Mouse (Mus musculus): ENCODE data around the gene Pmf1. TPM values are rescaled to one million over a fixed set of nuclear protein-coding genes. Genes with fewer than 3 reads are reported as not detected.
A peak's percentile ranks its signal among the peaks of the same experiment; 100 is the strongest.

The Pmf1 gene
- polyA plus RNA-seq, 1 experiment, result 138 TPM

- Histone ChIP-seq H3K4me3 (ENCODE audit: control insufficient read depth, insufficient read depth, low read length) (no peak overlapping the region), H3K27ac (ENCODE audit: control insufficient read depth, insufficient read depth, low read length) (no peak overlapping the region), H3K27me3 (ENCODE audit: control insufficient read depth, insufficient read depth, low read length) (no peaks in the 10 kb centered on the region), H3K36me3 (ENCODE audit: control insufficient read depth, insufficient read depth, low read length) (no peaks in the 10 kb centered on the region), H3K4me1 (replicated peaks; ENCODE audit: control insufficient read depth, insufficient read depth, low read length) (peaks cover 19% of the 10 kb centered on the region)
- TF ChIP-seq CTCF (IDR thresholded peaks at IDR 0.05; ENCODE audit: borderline replicate concordance, control insufficient read depth, extremely low read depth, insufficient read depth, low read length, poor library complexity) (no peak), POLR2A (IDR thresholded peaks at IDR 0.05; ENCODE audit: control insufficient read depth, extremely low read depth, insufficient read depth, low read length, poor library complexity) (no peak)
- 2% methylated on average over 2 of the region's 2 CpGs for WGBS
- DNase-seq, result peak; percentile 66
Observed at GRCm38 (mm10) chr3:88407090-88407489, 3.0 kb downstream of the Pmf1 start.

DNA sequence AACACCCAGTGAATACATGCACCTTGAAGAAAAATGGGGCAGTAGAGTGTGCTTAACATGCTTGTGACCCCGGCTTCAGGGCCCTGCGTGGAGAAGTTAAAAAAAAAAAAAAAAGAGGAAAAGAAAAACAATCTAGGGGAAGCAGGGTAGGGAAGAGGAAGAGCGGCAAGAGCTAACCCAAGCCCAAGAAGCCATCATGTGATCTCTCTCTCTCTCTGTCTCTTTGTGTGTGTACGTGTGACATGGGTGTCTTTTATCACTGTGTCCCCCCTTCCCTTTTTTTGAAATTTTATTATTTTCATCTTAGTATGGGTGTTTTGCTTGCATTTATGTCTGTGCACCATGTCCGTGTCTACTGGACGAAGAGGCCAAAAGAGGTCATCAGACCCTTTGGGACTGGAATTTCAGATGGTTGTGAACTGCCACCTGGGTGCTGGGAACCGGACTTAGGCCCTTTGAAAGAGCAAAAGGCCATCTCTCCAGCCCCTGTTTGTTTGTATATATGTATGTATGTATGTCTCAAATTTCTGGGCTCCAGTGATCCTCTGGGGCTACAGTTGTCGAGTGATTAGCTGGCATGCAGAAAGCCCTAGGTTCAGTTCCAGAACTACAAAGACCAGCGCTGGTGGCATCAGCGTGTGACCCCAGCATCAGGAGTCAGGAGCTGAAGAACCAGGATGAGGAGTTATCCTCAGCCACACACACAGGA is 6.5 kb downstream of the Pmf1 start:
- Histone ChIP-seq H3K4me3 (ENCODE audit: control insufficient read depth, insufficient read depth, low read length) (no peak overlapping the region), H3K27me3 (ENCODE audit: control insufficient read depth, insufficient read depth, low read length) (no peaks in the 10 kb centered on the region), H3K36me3 (ENCODE audit: control insufficient read depth, insufficient read depth, low read length) (no peaks in the 10 kb centered on the region), H3K4me1 (replicated peaks; ENCODE audit: control insufficient read depth, insufficient read depth, low read length) (peaks cover 9% of the 10 kb centered on the region), H3K27ac (ENCODE audit: control insufficient read depth, insufficient read depth, low read length) (no peak overlapping the region)
- no peak for TF ChIP-seq POLR2A (IDR thresholded peaks at IDR 0.05; ENCODE audit: control insufficient read depth, extremely low read depth, insufficient read depth, low read length, poor library complexity)
- 96% methylated on average over 10 of the region's 10 CpGs for WGBS
- no peak for DNase-seq

DNA sequence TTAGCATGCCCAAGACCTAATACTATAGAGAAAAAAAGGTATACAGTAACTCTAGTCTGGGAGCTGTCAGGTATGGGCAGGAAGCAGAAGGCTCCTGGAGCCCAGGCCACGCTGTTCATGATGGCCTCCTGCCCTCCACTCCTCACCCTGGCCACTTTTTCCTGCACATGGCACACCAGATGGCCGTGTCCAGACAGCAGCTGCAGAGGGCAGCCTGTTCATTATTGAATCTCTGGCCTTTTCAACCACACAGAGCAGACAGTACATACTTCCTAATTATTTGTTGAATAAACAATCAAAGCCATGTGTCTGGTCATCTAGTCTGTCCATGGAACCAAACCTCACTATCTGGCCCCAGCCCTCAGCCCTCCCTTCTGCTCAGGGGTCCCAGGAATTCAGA is 11.5 kb downstream of the Pmf1 start:
- Histone ChIP-seq H3K4me3 (ENCODE audit: control insufficient read depth, insufficient read depth, low read length) (no peak overlapping the region), H3K4me1 (replicated peaks; ENCODE audit: control insufficient read depth, insufficient read depth, low read length) (peaks cover 20% of the 10 kb centered on the region), H3K36me3 (ENCODE audit: control insufficient read depth, insufficient read depth, low read length) (no peaks in the 10 kb centered on the region), H3K27me3 (ENCODE audit: control insufficient read depth, insufficient read depth, low read length) (no peaks in the 10 kb centered on the region), H3K27ac (ENCODE audit: control insufficient read depth, insufficient read depth, low read length) (no peak overlapping the region)
- TF ChIP-seq POLR2A (IDR thresholded peaks at IDR 0.05; ENCODE audit: control insufficient read depth, extremely low read depth, insufficient read depth, low read length, poor library complexity), result no peak
- TF ChIP-seq CTCF (IDR thresholded peaks at IDR 0.05; ENCODE audit: borderline replicate concordance, control insufficient read depth, extremely low read depth, insufficient read depth, low read length, poor library complexity), result no peak
- 97% methylated on average over 2 of the region's 2 CpGs for WGBS
- DNase-seq, result no peak

DNA sequence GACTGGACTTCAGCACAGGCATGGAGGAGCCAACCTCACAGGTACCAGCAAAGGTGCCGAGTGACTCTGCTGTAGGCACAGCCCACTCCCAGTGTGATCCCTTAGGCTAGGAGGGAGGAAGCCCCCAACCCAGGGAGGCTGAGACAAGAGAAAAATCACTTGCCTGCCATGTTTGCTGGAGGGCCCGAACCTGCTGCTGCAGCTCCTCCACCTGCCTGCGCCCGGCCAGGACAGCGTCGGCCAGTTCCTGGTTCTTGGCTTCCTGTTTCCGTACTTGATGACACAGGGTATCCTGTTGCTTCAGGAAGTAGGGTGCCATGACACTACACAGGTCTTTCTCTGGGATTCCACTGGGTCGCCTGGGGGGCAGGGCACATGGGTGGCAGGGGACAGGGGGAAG is 14.4 kb downstream of the Pmf1 start:
- TF ChIP-seq POLR2A (IDR thresholded peaks at IDR 0.05; ENCODE audit: control insufficient read depth, extremely low read depth, insufficient read depth, low read length, poor library complexity) (no peak), CTCF (IDR thresholded peaks at IDR 0.05; ENCODE audit: borderline replicate concordance, control insufficient read depth, extremely low read depth, insufficient read depth, low read length, poor library complexity) (no peak)
- DNase-seq, result no peak
- Histone ChIP-seq H3K27ac (ENCODE audit: control insufficient read depth, insufficient read depth, low read length) (no peak overlapping the region), H3K27me3 (ENCODE audit: control insufficient read depth, insufficient read depth, low read length) (no peaks in the 10 kb centered on the region), H3K4me1 (replicated peaks; ENCODE audit: control insufficient read depth, insufficient read depth, low read length) (peaks cover 16% of the 10 kb centered on the region), H3K36me3 (ENCODE audit: control insufficient read depth, insufficient read depth, low read length) (no peaks in the 10 kb centered on the region), H3K4me3 (ENCODE audit: control insufficient read depth, insufficient read depth, low read length) (no peak overlapping the region)
- WGBS, result 88% methylated on average over 8 of the region's 8 CpGs

- no peak for DNase-seq
- Histone ChIP-seq H3K36me3 (ENCODE audit: control insufficient read depth, insufficient read depth, low read length) (no peaks in the 10 kb centered on the region; the same call in 1 of the 2 replicates), H3K27me3 (ENCODE audit: control insufficient read depth, insufficient read depth, low read length) (no peaks in the 10 kb centered on the region), H3K27ac (ENCODE audit: control insufficient read depth, insufficient read depth, low read length) (no peak overlapping the region), H3K4me1 (replicated peaks; ENCODE audit: control insufficient read depth, insufficient read depth, low read length) (peaks cover 16% of the 10 kb centered on the region), H3K4me3 (ENCODE audit: control insufficient read depth, insufficient read depth, low read length) (no peak overlapping the region)
- TF ChIP-seq POLR2A (IDR thresholded peaks at IDR 0.05; ENCODE audit: control insufficient read depth, extremely low read depth, insufficient read depth, low read length, poor library complexity), result no peak
- TF ChIP-seq CTCF (IDR thresholded peaks at IDR 0.05; ENCODE audit: borderline replicate concordance, control insufficient read depth, extremely low read depth, insufficient read depth, low read length, poor library complexity), result no peak
- WGBS, result 95% methylated on average over 6 of the region's 6 CpGs
Observed at GRCm38 (mm10) chr3:88395288-88395687, 14.8 kb downstream of the Pmf1 start.

DNA sequence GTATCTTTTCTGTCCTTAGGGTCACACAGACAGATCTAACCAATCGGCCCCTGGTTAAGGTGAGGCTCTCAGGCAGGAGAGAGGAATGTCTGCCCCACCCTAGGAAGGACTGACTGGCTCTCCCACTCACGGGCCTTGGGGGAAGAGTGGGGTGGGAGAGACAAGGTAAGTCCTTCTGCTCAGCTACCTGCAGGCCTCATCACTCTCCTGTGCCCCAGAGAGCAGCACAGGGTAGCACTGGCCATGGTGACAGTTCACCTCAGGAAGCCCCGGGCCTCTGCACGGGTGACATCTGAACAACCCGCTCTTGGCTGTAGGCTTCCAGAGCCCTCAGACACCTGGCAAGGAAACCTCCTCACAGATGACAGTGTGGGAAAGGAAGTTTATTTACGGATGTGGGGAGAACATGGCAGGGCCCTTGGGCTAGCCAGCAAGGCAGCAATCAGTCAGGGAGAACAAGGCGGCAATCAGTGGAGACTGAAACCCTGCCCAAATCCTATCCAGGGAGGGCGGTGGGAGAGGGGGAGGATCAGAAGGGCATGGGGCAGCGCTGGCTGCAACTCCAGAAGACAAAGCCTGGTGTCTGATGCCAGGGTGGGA is 16.3 kb downstream of the Pmf1 start:
- no peaks in the 10 kb centered on the region; the same call in 1 of the 2 replicates for H3K36me3 ChIP-seq (ENCODE audit: control insufficient read depth, insufficient read depth, low read length)

More for the DNA sequence above, 16.3 kb downstream of the Pmf1 start:
- no peak overlapping the region for H3K27ac ChIP-seq (ENCODE audit: control insufficient read depth, insufficient read depth, low read length)
- no peak overlapping the region for H3K4me3 ChIP-seq (ENCODE audit: control insufficient read depth, insufficient read depth, low read length)
- TF ChIP-seq CTCF (IDR thresholded peaks at IDR 0.05; ENCODE audit: borderline replicate concordance, control insufficient read depth, extremely low read depth, insufficient read depth, low read length, poor library complexity), result no peak
- no peak for TF ChIP-seq POLR2A (IDR thresholded peaks at IDR 0.05; ENCODE audit: control insufficient read depth, extremely low read depth, insufficient read depth, low read length, poor library complexity)
- no peak for DNase-seq
- H3K27me3 ChIP-seq (ENCODE audit: control insufficient read depth, insufficient read depth, low read length), result no peaks in the 10 kb centered on the region
- peaks cover 16% of the 10 kb centered on the region for H3K4me1 ChIP-seq (replicated peaks; ENCODE audit: control insufficient read depth, insufficient read depth, low read length)
- 59% methylated on average over 9 of the region's 9 CpGs for WGBS
